Mouse (Mus musculus): ENCODE measurements at regions not wholly inside any gene's neighbourhood (a gene's known extent, or its start where the extent isn't known, plus 50 kb on each side); places are given as distances from the start of the nearest gene placed in this dataset.
"Not testable (repeated sequence)": the region's sequence is repeated elsewhere in the genome, so short reads cannot be mapped to it uniquely, and the experiment has no call there.

DNA sequence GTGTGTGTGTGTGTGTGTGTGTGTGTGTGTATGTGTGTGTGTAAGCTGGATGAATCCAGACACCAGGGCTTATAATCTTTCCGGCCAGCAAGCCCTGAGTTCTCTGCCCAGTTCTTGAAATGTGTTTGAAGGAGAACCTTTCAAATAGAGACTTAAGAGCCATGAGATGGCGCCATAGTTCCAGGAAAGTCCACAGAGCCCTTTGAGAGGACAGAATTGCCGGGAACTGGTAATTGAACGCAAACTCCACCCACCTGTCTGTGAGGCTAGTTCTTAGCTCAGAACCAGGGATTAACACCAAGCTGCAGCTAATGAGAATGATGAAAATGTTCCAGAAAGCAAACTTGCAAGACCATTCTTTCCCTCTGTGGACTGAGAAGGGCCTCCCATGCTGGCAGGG is 72.2 kb downstream of the Trim42 start:
- peak; percentile 22 for DNase-seq (ENCODE audit: low spot score)

- peak; percentile 31 for DNase-seq (ENCODE audit: low spot score)
Measured at GRCm38 (mm10) chr9:97295770-97296169, 74.0 kb downstream of the Trim42 start.

DNA sequence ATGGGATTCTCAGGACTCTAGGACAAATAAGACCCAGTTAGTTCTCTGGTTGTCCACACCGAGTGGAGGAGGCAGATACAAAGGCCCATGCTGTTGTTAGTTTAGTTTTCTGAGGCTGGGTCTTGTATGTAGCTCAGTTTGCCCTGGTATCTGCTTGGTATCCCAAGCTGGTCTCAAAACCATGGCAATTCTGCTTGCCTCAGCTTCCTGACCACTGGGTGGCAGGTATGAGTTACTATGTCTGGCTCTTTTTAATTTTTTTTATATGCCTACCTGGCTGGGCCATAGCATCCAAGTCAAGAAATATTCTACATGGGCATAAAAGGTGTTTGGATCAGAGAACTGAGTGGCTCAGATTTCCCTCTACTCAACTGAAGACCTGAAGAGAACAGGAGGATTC is 77.9 kb downstream of the Trim42 start:
- DNase-seq (ENCODE audit: low spot score): no peak

- DNase-seq (ENCODE audit: low spot score): no peak
Measured at GRCm38 (mm10) chr9:97284282-97284802, 85.4 kb downstream of the Trim42 start.

GRCm38 (mm10) chr9:97282090-97282489 is 87.7 kb downstream of the Trim42 start:
- no peak for DNase-seq (ENCODE audit: low spot score)

DNA sequence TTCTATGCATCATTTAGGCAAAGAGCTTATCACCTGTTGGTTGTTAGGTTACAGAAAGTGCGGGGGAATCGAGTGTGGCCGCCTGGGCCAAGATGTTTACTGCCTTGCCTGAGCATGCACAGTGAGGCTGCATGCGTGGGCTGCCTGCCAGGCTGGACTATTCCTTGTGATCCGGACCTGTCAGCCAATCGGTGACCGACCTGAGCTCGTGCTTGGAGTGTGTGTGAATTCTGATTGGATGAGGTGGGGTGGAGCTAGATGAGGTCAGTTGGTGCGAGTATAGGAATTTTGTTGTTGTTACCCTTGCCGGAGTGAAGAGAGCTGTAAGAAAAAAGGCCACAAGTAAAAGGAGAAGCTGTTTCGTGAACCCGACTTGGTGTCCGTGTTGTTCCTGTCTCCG is 94.3 kb downstream of the Trim42 start:
- DNase-seq (ENCODE audit: low spot score): not testable (repeated sequence)

- no peak for DNase-seq (ENCODE audit: low spot score)
Measured at GRCm38 (mm10) chr9:97273891-97274290, 95.9 kb downstream of the Trim42 start.

DNA sequence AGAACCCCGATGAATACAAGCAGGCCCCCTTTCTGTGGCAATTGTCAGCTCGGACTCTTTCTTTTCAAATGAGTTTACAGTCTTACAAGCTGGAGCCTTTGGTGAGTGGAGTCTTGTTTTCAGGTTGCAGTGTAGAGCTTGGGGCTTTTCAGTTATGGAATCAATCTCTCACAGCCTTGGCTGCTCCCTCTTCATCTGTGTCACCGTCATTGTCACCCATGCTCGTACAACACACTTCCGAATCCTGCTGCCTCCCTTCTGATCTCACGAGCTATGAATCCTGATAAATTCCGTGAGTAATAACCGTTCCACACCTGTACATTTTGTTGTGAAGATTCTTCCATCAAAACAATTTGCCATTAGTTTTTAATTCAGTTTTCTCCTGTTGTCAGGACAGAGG is 97.7 kb downstream of the Trim42 start:
- no peak for DNase-seq (ENCODE audit: low spot score)

DNA sequence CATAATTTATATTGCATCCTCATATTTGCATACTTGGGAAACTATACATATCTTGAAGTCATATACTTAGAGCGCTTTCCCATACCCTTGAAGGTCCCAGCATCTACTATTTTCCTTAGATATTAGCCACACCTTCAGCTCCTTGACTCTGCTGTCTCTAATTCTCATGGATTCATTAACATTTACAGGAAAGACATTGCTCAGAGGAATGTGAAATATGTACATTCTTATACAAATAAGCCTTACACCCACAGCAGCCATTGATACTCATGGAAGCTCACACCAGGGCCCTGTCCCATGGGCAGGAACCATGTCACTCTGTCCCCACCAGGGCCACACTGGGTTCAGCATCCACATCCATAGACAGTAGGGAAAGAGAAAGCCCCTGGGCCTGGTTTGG is 122.1 kb downstream of the Trim42 start:
- DNase-seq (ENCODE audit: low spot score): no peak

GRCm38 (mm10) chr9:97226074-97226473 is 115.1 kb upstream of the Slc25a36 start:
- no peak for DNase-seq (ENCODE audit: low spot score)

DNA sequence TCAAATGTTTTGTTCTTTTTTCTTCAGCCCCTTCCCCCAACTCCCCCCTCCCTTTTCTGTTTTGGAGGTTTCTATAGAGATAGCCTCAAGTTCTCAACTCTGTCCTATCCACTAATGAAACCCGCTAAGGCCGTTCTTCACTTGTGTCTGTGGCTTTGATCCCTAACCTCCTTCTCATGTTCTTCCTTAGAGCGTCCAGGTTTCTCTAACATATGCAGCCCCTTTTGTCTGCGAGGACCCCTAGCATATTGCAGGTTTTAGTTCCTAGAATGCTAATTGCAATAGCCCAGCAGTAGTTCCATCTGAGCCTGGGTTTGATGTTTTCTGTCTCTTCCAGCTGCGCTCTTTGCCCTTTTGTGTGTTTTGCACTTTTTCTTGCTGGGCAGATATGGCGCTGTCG is 113.6 kb upstream of the Slc25a36 start:
- no peak for DNase-seq (ENCODE audit: low spot score)

- no peak for DNase-seq (ENCODE audit: low spot score)
Measured at GRCm38 (mm10) chr9:97214806-97215205, 103.8 kb upstream of the Slc25a36 start.

DNA sequence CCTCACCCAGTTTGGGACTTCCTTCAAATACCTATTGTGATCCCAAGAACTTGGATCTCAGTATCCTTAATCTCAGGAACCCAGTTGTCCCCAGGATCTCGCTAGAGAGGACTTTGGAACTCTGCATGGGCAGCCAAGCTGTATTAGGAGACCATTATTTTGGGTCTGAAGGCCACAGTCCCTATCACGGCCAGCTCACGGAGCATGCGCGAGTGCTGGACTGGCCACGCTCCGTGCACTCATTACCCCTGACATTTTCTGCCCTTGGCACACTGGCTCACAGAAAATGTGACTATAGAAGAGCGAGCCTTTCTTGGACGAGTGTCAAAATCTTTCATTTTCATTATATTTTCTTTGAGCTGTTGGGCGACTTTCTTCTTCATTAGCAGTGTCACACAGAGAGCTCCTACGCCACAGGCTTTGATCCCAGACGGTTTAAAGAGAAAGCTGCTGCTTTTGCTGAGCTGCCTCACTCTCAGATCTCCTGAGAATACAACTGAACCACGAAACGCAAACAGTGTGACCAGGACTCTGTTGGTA is 79.4 kb upstream of the Slc25a36 start:
- no peak for DNase-seq (ENCODE audit: low spot score)

- DNase-seq (ENCODE audit: low spot score): no peak
Measured at GRCm38 (mm10) chr9:97189646-97190045, 78.7 kb upstream of the Slc25a36 start.

GRCm38 (mm10) chr9:97188616-97189330 is 77.8 kb upstream of the Slc25a36 start:
- DNase-seq (ENCODE audit: low spot score): no peak

DNA sequence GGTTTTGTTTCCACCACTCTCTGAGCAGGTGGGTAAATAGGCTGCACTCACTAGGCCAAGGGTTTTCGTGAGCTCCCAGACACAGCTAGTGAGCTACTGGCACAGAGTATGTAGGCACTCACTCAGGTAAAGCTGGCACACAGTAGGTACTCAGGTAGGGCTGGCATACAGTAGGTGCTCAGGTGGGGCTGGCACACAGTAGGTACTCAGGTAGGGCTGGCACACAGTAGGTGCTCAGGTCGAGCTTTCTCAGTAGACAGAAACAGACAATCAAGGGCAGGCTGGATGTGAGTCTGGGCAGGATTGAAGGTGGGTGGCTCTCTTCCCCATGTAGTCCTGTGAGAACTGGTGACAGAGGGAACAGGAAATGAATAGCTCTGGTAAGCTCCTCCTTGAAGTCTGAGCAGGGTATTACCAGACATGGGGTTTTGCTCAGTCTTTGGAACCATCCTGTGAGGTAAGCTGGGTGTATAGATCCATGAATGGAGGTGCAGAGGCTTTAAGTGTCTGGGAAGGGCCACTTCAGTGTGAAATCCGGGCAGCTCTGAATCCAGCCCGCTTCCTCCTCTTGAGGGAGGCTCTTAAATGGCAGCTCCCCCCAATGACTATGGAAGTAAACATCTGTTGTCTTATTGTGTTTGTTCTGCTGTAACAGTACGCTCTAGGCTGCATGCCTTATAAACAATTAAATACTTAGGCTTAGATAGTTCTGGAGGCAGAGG is 62.4 kb upstream of the Slc25a36 start:
- no peak for DNase-seq (ENCODE audit: low spot score)

DNA sequence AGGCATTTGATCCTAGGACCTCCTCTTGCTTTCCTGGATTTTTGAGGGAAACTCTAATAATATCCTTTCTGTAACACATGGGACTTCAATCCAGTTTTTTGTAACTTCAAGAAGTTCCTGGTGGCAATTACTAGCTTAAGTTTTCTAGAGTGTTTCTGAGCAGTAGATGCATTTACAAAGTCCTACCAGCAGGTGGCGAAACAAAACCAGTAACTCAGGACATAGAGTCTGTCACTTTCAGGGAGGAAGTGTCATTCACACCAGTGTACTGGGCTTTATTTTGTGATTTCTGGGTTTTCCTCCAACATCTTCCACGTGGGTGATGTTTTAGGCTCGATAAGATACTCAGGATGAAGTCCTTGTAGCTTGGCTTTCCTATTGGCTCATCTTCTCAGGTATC is 61.1 kb upstream of the Slc25a36 start:
- DNase-seq (ENCODE audit: low spot score): no peak

DNA sequence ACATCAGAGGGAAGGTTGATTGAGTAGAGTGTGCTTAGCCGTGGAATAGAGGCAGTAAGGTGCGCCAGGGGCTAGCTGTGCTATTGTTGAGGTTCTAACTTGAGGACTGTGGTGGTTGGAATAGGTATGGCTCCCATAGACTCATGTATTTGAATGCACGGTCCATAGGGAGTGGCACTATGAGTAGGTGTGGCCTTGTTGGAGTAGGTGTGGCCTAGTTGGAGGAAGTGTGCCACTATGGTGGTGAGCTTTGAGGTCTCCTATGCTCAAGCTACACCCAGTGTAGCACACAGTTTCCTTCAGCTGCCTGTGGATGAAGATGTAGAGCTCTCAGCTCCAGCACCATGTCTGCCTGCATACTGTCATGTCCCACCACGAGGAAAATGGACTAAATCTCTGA is 60.5 kb upstream of the Slc25a36 start:
- DNase-seq (ENCODE audit: low spot score): no peak

DNA sequence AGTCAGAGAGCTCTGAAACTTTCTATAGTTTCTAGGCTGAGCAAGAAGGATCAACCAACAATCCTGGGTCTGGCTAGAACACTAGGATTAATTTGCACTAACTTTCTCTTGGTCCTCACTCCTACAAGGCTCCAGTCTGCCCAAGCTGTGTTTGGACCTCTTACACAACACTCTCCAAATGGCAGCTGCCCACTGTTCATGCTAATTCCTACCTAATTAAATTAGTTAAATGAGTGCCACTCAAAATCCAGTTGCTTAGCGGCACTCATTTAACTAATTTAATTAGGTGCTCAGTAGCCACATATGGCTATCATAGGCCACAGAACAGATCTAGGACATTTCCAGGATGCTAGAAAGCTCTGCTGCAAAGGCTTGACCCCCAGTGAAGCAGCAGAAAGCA is 59.9 kb upstream of the Slc25a36 start:
- no peak for DNase-seq (ENCODE audit: low spot score)

DNA sequence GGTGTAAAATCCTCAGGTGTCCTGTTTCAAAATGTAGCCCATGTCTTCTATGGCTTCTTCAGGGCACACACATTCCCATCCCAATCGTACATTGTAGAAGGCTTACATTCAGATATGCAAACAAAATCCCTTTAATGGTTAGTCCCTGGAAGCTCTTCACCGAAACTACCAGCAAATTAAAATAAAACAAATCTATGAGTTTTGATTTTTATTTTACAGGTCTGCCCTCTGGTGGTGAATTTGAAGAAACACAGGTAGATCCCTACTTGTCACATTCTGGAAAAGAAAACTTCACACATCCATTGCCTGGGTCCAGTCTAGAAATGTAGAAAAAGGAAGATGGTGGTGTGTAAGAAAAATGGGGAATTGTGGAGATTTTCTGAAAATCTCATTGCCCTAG is 51.5 kb upstream of the Slc25a36 start:
- no peak for DNase-seq (ENCODE audit: low spot score)

All from ovary, postnatal 14 days (tissue).